Mouse (Mus musculus): ENCODE results near the gene Ascl1.
A peak's percentile ranks its signal among the peaks of the same experiment; 100 is the strongest.

The Ascl1 gene

DNA sequence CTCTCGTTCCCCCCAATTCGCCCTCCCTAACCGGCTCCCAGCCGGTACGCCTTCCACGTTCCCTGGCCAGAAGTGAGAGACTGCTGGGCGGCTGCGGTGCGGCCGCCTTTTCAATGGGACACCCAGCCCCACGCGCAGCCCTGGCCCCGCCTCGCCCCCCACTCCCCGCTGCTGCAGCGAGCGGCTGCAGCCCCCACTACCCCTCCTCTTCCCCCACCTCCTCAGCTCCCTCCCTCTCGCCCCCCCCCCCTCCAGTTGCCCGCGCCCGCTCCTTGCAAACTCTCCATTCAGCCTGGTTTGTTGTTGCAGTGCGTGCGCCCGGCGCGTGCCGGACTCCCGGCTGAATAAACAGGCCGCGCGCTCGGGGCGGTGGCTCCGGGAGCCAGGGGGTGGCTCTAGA is at the start of gene Ascl1:
Gene Ascl1, minus strand, starts transcription at position 85 of the 400 bp plus-strand sequence.
- no peak for DNase-seq

DNA sequence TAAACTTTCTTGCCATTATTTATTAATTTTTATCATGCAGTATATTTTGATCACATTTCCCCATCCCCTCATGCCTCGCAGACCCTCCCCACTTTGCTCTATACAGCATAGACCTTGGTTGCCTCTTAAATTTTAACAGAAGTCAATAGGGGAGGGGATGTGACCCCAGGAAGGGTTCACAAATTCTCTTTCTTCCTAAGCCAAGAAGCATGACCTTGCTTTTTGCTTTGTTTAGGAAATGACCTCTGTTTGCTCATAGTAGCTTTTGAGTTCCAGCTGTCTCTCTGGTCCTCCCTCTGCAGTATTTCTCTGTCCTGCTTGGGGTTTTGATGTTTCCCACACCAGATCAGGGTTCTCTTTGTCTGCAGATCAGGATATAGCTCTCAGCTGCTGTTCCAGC is 40.7 kb upstream of the Ascl1 start:
- no peak for DNase-seq

DNA sequence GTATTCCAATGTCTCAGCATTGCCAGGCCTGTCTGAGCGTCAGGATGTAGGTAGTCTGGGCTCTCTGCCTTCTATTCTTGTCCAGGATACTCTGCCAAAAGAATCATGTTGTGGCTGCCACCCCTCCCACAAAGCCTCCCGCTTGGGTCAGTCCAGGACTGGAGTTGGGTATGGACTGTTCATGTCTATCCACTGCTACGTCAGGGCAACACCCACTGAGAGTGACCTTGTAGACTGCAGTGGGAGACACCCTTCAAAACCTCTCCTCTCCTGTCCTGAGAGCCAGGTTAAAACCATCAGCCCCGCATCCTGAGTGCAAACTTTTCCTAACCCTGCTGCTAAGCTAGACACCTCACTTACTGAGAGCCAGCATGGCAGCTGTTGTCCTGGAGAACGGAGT is 28.2 kb upstream of the Ascl1 start, which contains the start of gene Pah:
Gene Pah, plus strand, starts transcription at position 150 of the 400 bp plus-strand sequence.
- DNase-seq = no peak

DNA sequence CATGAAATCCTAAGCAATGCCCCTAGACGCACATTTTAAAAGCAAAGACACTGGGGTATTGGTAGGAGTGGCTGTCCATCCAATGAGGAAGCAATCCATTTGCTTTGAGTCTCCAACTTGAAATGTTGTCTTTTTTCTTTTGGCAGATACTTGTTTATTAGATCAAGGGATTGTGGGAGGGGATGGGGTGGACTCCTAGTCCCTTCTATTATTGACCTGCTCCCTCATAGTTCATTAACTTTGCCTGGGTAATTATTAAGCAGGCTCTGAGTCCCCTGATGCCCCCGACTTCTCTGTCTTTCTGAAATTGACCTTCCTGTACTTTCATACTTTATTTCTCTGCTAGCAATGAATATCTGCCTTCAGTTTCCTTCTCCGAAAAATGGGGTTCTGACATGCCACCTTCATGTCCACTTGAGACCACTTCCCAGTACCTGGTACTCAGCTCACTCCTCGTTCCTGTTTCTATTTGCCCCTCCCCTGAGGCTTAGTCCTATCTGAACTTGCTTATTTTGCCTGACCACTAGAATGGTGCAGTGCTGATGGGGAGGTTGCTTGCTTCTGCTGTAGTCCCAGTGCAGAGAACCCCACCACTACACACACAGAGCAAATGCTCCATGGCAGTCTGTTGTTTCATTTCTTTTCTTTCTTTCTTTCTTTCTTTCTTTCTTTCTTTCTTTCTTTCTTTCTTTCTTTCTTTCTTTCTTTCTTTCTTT is 27.1 kb upstream of the Ascl1 start:
- DNase-seq = no peak

DNA sequence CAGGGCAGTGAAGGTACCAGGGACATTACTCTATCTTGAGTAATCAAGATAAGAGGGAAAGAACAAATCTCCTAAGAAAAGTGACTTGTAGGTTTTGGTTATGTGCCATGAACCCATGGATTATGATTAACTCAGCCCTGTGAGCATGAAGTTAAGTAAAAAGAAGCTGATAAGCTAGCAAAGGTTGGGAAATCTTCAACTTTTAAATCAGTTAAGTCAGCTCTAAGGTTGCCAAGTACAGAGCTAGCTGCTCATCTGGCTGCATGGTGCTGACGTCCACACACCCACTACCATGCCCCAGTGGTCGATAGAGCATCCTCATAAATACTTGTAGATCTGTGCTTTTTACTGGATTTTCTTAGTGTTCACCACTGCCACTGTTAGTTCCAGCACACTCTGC is 25.1 kb upstream of the Ascl1 start:
- no peak for DNase-seq

DNA sequence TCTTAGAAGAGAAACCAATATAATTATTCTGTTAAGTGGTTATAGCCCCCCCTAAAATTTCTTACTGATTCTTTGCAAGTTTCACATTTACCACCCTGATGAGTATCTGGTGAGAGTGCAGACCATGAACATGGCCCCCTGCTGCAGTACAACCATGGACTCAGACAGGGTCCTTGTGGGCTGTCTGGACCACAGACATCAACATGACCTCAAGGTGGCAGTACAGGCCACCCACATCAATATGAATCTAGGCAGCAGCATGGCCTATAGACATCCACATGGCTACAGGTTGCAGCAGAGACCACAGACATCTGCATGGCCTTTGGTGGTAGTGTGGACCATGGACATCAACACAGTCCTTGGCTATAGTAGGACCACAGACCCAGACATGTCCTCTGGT is 19.6 kb upstream of the Ascl1 start:
- DNase-seq = no peak

DNA sequence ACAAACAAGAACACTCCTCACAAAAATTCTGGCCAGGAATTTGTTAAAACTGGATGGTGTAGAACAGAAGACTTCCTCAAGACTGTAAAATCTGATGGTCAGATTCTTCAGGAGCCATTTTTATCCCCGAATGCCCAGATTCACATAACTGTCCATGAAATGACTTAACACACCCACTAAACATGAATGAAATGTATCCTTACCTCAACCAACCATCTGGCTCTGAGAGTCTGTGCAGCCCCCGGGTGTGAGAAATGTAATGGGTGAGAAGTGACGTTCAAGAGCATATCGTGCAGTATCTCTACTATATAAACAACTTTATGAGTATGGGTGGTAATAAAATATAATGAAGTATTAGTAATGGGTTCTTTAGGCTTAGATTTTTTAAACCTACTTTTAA is 15.1 kb upstream of the Ascl1 start:
- DNase-seq = no peak

DNA sequence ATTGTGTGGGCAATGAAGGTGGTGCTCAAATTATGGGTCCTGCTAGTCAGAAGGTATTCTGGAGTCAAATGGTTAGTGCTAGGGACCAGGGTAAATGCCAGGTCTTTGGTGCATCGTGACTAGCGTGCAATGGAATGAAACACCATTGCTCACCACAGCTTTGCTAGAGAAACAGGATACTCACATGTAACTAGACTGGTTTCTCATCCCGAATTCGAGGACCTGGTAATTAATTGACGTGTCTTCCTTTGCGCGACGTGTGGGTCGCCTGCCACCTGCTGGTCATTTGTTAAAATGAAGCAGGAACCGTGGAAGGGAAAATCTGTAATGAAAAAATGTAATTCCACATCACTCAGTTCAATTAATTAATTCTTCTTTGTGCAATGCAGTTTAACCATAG is 10.5 kb upstream of the Ascl1 start:
- peak; percentile 26 for DNase-seq

DNA sequence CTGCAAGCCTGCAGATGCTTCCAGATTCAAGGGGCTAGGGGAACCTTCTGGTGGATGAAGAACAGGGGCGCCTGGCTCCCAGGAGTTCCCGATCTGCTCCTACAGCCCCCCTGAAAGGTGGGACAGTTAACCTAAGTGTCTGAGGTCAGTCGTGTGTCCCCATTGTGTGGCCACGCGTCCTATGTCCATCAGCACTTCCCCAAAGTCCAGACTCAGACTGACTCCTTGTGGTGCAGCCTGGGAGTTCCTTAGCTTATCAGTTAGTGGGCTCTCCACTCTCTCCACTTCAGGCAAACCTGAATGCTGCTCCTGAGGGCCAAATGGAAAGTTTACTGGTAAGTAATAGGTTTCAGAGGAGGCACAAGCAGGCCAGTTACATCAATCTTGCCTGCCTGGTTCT is 8.8 kb upstream of the Ascl1 start:
- no peak for DNase-seq

DNA sequence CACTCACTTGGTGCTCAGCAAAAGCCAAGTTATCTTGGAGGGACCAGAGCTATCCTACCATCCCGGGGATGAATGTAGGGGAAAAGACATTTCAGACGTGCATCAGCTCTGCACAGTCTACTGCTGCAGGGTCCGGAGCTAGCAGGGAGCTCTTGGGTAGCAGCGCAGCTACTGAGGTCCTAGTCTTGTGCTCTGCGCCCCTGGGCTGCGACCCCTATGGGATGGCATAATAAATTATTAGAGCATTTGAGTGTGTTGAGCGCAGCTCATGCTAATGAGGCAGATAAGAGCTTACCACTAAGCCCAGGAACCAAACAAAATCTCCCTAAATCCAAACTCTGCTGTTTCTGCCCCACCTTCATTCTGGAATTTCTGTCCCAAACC is 8.2 kb upstream of the Ascl1 start:
- DNase-seq = no peak

DNA sequence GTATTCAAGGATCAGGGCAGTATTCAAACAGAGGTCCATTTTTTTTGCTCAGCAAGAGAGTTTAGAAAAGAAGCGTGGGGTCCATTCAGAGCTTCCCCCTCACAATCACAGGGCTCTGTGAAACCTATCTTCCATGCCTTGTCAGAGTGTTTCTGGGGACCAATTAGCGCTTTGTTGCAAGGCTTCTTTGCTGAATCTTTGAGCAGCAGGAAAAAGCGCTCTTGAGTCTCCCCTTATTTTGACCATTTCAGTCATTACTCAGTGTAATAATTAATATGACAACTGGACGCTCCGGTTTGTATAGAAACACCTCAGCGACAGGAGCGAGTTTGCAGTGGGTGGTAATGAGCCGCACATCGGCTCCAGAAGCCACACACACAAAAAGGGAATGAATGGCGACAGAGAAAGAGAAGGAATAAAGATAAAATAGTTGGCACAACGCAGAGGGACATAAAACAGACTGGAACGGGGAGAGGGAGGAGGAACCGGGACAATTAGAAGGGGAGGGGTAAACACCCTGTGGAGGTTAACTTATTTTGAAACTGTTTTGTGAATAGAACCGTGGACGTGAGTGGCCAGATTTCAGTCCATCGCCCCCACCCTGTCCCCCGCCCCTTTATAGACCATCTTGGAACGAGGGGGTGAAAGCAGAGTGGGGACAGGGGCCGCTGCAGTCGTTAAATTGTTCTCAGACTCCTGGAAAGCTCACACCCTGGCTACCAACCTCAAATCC is 7.6 kb upstream of the Ascl1 start:
- DNase-seq = no peak

DNA sequence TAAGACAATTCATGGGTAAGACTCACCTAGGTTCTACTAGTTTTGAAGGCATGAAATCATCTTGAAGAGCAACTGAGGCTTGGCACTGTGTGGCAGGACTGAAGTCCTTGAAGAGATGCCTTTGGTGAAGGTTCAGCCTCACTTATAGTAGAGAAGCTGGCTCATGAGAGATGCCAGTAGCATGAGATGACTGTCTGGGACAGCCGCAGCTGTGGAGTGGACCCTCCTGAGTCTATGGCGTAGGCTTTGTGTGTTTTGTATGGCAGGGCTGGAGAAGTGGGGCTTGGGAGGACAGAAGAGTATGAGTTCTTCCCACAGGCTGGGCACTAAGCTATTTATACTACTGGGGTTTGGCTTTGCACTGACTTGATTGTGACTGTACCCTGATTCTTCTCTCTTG is 3.6 kb upstream of the Ascl1 start:
- no peak for DNase-seq

DNA sequence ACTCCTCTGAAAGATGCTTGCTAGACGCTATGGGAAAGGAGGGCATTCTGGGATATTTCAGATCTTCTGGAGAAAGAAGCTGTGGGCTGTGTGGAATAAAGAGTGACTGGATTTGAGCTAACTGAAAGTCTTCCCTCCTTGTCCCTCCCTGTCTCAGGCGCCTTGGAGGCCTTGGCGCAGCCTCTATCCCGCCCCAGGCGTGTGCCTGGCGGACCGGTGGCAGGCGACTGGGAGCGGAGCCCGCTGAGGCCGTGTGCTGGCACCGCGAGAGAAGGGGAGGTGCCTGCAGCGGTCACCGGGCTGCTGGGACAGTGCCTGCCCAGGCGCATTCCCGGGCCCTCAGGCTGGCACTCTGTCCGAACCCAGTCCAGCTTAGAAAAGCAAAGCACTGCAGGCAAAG is 1.1 kb upstream of the Ascl1 start:
- no peak for DNase-seq

DNA sequence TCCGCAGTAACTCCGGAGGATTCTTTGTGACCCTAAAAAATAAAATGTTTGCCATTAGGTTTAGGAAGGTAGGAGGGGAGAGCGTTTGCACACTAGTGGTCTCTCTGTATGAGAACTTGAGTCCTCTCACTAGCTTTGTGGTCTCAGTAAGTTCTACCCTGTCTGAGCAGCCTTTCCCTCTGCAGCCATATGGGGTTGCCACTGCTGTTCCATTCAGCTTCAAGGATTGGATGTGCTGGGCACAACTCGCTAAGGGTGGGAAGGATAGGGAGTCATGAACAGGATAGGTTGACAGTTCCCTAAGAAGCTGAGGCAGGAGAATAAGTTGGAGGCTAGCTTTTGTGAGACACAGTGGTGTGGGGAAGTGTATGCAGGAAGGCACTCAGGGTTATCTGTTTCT is 716 bp upstream of the Ascl1 start:
- no peak for DNase-seq

DNA sequence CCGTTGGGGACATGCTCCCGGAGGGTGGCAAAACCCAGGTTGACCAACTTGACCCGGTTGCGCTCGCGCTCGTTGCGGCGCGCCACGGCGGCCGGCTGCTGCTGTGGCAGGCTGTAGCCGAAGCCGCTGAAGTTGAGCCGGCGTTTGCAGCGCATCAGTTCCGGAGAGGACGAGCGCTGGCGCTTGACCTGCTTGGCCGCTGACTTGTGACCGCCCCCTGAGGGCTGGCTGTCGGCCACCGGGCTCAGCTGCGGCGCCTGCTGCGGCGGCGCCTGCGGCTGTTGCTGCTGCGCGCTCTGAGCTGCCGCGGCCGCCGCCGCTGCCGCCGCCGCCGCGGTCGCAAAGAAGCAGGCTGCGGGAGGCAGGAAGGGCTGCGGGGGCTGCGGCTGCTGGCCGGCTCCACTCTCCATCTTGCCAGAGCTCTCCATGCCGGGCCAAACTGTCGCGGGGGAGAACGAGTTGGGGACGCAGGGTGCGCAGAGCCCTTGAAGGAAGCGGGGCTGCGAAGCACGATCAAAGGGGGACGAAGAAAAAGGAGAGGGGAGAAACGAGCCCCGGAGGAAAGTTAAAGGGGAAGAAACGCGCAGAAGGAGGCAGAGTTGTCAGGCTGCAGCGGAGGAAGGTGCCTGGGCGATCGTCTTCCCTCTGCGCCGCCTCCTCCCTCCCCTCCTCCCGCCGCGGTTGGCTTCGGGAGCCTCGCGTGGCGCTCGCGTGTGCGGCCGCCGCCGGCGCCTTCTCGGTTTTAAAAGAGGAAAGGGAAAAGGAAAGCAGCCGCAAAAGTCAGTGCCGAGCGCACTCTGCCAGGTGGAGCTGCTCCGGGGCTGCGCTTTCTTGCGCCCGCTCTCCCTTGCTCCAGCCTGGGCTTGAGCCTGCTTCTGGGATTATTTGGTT is 554 bp downstream of the Ascl1 start:
- DNase-seq = no peak

DNA sequence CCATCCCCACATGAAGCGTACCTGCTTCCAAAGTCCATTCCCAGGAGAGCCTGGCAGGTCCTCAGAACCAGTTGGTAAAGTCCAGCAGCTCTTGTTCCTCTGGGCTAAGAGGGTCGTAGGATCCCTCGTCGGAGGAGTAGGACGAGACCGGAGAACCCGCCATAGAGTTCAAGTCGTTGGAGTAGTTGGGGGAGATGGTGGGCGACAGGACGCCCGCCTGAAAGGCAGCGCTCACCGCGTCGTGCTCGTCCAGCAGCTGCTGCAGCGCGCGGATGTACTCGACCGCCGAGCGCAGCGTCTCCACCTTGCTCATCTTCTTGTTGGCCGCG is 1.2 kb downstream of the Ascl1 start:
- no peak for DNase-seq

DNA sequence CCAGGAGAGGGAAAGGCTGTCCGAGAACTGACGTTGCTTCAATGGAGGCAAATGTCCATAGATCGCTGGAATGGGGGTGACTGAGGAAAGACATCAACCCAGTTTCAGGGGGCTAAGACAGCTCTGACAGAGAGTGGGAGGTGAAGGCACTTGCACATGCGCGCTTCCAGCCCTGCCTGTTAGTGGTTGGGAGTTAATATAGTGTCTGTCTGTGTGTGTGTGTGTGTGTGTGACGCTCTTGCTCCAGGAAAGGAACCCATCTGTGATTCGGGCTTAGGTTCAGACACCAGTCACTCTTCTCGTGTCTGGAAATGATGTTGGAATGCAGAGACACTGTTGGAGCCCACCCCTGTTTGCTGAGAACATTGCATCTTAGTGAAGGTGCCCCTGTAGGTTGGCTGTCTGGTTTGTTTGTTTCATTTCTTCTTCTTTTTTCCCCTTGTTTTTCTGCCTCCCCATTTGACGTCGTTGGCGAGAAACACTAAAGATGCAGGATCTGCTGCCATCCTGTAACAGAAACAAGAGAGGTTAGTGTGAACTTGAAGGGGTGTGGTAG is 1.9 kb downstream of the Ascl1 start:
- no peak for DNase-seq

DNA sequence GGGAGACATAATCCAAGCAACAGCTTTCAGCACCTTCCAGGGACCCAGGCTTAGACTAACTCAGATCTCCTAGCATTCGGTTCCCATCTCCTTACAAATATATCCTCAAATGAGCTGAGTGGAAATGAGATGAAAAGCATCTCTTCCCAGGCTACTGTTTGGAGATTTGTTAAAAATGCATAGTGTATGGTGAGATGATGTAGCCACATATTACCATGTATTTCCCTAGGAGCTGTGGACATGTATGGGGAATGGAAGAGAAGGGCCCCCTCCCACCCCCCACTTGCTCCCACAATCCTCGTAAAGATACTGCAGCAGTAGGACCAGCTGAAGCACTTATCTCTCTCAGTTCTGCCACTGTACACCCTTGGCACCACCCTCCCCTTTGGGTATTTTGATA is 3.1 kb downstream of the Ascl1 start:
- DNase-seq = no peak

DNA sequence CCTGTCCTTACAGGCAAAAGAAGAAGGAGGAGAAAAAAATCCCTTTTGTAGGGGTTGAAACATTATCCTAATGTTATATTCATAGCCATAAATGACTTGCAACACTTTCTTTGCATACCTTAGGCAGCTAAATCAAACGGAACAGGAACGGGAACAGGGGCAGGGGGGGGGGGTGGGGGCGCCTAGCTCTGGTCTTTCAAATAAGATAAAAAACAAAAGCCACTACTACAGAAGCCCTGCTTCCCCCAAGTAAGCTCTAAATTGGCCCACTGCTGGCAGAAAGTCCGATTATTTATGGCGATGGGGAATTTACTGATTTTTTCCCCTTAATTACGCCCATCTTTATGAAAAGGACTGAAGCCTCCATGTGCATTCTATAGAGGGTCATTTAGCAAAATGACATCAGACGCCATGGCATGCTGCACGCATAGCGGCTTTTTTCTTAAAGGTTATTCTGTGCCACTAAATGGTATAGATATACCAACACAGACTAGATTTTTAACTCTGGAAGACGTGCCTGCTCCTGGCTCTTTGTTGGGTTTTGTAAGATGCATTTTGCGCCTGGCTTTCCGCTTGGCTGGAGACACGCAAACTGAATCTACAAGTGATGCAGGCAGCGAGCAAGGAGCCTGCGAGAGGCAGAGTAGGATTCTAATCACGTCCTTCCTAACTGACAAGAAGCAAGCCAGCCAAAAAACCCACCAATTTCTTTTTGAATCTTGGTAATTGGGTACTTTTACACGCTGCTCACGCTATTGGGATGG is 4.0 kb downstream of the Ascl1 start:
- no peak for DNase-seq

DNA sequence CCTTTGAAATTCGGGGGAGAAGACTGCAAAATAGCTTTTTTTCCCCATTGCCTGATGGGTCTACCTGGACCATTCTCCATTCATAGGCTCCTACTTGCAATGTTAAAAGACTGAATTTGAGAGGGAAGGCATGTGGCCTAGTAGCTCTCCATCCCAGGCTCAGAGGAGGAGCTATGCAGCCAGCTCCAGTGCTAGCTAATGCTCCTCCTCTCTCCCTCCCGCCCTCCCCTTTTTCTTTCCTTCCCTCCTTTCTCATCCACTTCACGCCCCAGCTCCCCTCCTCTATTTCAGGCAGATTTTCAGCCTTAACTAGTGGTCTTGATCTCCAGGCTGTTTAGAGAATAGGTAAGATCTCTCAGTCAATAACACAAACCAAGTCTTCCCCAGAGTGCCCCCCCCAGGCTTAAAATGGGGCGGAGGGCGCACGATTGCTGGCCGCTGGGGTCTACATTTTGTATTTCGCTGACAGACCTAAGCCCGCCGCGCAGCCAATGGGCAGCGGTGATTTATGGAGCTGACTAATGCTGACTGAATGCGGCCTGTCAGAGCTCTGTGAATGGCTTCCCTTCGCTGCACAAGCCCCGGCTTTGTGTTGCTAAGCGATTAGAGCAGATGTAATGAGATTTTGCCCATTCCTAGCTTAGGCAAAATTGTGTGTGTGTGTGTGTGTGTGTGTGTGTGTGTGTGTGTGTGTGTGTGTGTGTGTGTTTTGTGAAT is 4.9 kb downstream of the Ascl1 start:
- no peak for DNase-seq

DNA sequence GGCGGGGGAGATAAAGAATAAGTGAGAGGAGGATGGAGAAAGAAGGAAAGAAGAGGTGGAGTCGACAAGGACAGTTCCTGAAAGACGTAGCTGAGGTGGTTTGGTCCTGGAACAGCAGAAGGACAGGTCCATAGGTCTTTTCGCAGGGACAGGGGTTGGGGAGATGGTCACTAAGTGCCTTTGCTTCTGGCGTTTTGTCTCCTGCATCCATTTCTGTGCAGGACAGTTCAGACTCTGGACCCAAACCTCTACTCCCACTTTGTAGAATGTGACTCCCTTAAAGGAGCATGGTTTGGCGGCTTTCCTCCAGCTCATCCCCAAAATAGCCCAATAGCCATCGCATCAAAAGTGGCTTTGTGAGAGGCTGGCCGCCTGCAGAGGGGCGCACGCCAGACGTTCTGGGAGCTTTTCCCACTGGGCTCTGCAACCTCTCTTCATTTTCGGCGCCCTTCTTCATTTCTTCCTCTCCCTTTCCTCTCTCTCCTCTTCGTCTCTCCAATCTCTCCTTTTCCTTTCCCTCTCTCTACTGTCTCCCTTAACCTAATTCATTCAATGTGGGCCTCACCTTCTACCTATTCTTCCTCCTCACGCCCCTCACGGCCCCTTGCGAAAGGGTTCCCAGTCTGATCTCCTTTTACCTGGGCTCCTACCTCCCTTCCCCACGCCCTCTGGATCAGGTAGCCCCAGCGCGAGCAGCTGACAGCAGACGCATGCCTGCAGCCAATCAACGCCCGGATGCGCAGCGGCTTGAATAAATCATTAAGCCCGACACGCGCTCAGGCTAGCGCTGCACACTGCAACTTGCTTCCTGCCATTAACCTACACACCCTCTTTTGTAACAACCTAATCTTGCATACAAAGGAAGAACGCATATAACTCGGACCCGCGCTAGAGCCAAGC is 7.5 kb downstream of the Ascl1 start:
- DNase-seq = no peak

Measured in cerebellum, adult 9-10 months (tissue).